Mouse (Mus musculus) intestine, embryonic 16.5 days (tissue): ENCODE measurements around the gene Ppp1r37. TPM values are rescaled to one million over a fixed set of nuclear protein-coding genes. Genes with fewer than 3 reads are reported as not detected.
"Not testable (repeated sequence)": the region's sequence is repeated elsewhere in the genome, so short reads cannot be mapped to it uniquely, and the experiment has no call there.

ENCODE experiments used
- ATAC-seq: fragments of 200-750 bp; cut with Nextera tagmentation; 2 replicates; pipeline ENCODE4 v1.8.0; 2017; ENCODE audit warnings: moderate TSS enrichment, moderate library complexity
- H3K27ac ChIP-seq: fragments of 300-500 bp; sonication (generic); 2 replicates; pipeline ENCODE4 v1.5.1; 2014; ENCODE audit warnings: mild to moderate bottlenecking, low read length
- H3K27me3 ChIP-seq: fragments of 300-500 bp; sonication (generic); replicated peaks from 2 replicates; pipeline ENCODE4 v1.6.1; 2014; ENCODE audit warnings: low read length, control low read depth, mixed read lengths; ENCODE audit not compliant: control insufficient read depth, insufficient read depth
- H3K36me3 ChIP-seq: fragments of 300-500 bp; sonication (generic); 2 replicates; pipeline ENCODE4 v1.6.1; 2014; ENCODE audit warnings: low read length, control low read depth; ENCODE audit not compliant: control insufficient read depth, insufficient read depth
- H3K4me1 ChIP-seq: fragments of 300-500 bp; sonication (generic); 2 replicates; pipeline ENCODE4 v1.6.1; 2014; ENCODE audit warnings: low read length, control low read depth, mixed read lengths; ENCODE audit not compliant: control insufficient read depth, insufficient read depth
- H3K4me2 ChIP-seq: fragments of 300-500 bp; sonication (generic); 2 replicates; pipeline ENCODE4 v1.6.1; 2014; ENCODE audit warnings: low read depth, low read length, control low read depth
- H3K4me3 ChIP-seq: fragments of 300-500 bp; sonication (generic); 2 replicates; pipeline ENCODE4 v1.5.1; 2014; ENCODE audit warnings: mild to moderate bottlenecking, low read length
- H3K9ac ChIP-seq: fragments of 300-500 bp; sonication (generic); 2 replicates; pipeline ENCODE4 v1.6.1; 2014; ENCODE audit warnings: low read depth, low read length
- H3K9me3 ChIP-seq: fragments of 300-500 bp; sonication (generic); 2 replicates; pipeline ENCODE4 v1.6.1; 2016; ENCODE audit warnings: low read length, control low read depth; ENCODE audit not compliant: control insufficient read depth
- WGBS: fragments of 180-500 bp; shearing (Covaris S2); extraction: QIAGEN DNeasy Blood & Tissue Kit; methylation state at CpG from one replicate; pipeline ENCODE4 v1.1.7; 2014; 5-methylcytosine and 5-hydroxymethylcytosine counted together
- polyA plus RNA-seq: library from polyadenylated mRNA; unstranded; fragments of >200 nt; fragmentation: Nextera tagmentation; extraction: Ambion mirVana; gene quantifications from 2 replicates; pipeline ENCODE4 v1.2.1, GENCODE M21; 2015

Gene Ppp1r37
- polyA plus RNA-seq, 1 experiment from 2014 or later = 15.5 TPM

DNA sequence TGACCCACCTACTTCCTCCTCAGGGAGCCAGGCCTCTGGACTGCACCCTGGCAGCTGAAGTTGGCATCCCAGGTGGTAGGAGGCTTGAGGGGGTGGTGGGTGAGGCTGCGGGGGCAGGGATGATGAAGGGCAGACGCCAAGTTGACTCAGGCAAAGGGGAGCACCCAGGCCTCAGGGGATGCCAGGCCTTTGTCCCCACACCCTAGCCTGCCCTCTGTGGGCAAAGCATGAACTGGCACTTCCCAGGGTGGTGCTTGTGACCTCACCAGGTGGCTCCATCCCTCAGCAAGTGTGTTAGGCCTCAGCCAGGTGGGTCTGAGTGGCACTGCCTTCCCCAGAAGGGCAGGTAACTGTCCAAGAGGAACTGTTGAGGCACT is 37.8 kb downstream of the Ppp1r37 start:
- Histone ChIP-seq H3K27me3 (peaks cover 53% of the 10 kb centered on the region), H3K4me1 (peaks cover 19% of the 10 kb centered on the region), H3K9me3 (no peaks in the 10 kb centered on the region), H3K36me3 (peaks cover 3% of the 10 kb centered on the region; the same call in 1 of the 2 replicates), H3K27ac (no peak overlapping the region), H3K9ac (no peak overlapping the region), H3K4me3 (no peak overlapping the region), H3K4me2 (no peak overlapping the region)
- ATAC-seq = no peak
- WGBS = 58% methylated on average over 2 of the region's 2 CpGs

DNA sequence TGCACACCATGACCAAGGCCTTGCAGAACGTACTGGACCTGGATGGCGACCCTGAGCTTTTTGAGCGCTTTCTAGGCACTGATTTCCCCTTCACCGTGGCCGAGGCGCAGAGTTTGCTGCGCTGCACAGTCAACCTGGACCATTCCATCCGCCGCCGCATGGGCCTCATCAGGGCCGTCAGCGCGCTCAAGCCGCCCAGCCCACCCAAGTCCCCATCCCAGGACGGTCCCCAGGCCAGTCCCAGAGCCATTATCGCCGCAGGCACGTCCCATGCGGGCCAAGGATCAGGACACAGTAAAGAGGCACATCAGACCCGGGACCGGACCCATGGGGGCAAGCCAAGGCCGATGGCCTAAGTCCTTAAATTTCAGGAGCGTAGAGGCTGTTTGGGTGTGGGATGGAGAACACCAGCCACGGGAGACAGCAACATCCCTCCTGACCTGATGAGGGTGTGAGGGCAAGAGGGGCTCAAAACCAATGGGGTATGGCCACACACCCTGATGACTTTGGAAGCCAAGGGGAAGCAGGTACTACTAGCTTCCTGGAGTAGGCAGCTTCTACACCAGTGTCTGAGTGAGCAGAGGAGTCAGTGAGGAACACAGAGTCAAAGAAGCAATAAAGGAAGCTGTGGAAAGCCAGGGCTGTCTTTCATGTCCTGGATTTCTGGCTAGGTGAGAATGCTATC is 38.3 kb downstream of the Ppp1r37 start:
- Histone ChIP-seq H3K4me1 (peaks cover 21% of the 10 kb centered on the region), H3K9ac (peak overlapping the region; percentile 53; the same call in 1 of the 2 replicates), H3K9me3 (no peaks in the 10 kb centered on the region), H3K4me2 (peak overlapping the region; percentile 77), H3K4me3 (peak overlapping the region; percentile 46), H3K27ac (no peak overlapping the region), H3K27me3 (peaks cover 58% of the 10 kb centered on the region), H3K36me3 (peaks cover 2% of the 10 kb centered on the region; the same call in 1 of the 2 replicates)
- peak; percentile 29 for ATAC-seq
- 14% methylated on average over 24 of the region's 24 CpGs for WGBS

DNA sequence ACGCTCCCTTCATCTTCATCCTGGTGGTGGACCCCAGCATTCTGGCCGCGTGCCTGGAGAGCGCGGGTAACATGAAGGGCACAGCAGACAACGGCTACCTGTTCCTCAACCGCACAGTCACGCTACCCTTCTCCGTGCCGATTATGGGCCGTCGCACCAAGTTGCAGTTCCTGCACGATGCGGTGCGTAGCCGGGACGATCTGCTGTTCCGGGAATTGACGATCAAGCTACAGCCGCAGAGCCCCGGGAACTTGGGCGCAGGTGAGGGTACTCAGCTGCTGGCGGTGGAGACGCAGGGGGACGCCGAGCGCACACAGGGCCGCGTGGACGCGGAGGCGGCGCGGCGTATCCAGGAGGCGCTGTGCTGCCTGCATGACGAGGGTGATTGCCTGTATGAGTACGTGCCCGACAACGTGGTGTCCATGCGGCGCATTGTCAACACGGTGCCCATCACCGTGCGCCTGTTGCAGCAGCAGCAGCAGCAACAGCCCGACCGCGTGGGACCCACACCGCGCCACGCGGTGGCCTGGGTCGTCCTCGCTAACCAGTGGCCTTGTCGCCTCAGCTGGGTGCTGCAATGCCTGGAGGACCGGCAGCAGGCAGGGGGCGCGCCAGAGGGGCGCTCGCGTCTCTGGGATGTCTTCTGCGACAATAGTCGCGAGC is 39.0 kb downstream of the Ppp1r37 start:
- peak overlapping the region; percentile 53; the same call in 1 of the 2 replicates for H3K9ac ChIP-seq
- peak; percentile 53 for ATAC-seq
- H3K4me3 ChIP-seq = peak overlapping the region; percentile 46
- 1% methylated on average over 64 of the region's 64 CpGs for WGBS
- H3K9me3 ChIP-seq = no peaks in the 10 kb centered on the region
- H3K27ac ChIP-seq = no peak overlapping the region
- H3K4me1 ChIP-seq = peaks cover 21% of the 10 kb centered on the region
- H3K27me3 ChIP-seq = peaks cover 65% of the 10 kb centered on the region
- peak overlapping the region; percentile 77 for H3K4me2 ChIP-seq
- no peaks in the 10 kb centered on the region; the same call in 1 of the 2 replicates for H3K36me3 ChIP-seq

DNA sequence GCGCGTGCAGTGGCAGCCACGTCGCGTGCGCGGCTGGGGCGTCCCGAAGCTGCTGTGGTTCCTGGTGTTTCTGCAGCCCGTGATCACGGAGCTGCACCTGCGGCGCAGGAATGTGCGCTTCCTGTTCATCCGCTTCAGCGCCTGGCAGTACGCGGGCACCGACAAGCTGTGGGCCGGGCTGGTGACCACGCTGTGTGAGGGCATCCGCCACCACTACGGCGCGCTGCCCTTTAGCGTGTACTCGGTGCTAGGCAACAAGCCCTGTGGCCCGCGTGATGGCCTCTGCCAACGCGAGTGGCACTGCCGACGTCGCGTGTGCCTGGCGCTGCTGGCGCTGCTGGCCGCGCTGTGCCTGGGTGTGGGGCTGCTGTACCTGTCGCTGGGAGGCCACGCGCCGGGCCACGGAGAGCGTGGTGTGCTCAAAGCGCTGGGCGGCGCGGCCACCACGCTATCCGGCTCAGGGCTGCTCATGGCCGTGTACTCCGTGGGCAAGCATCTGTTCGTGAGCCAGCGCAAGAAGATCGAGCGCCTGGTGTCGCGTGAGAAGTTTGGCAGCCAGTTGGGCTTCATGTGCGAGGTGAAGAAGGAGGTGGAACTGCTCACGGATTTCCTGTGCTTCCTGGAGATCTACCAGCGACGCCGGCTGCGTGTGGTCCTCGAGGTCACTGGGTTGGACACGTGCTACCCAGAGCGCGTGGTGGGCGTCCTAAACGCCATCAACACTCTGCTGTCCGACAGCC is 39.7 kb downstream of the Ppp1r37 start:
- WGBS = 8% methylated on average over 71 of the region's 72 CpGs
- H3K4me1 ChIP-seq = peaks cover 21% of the 10 kb centered on the region
- no peaks in the 10 kb centered on the region for H3K36me3 ChIP-seq
- 0 out of 2 replicates have a peak, but pooled peaks have one; percentile 3 for ATAC-seq
- H3K4me2 ChIP-seq = peak overlapping the region; percentile 77
- 0 out of 2 replicates have a peak overlapping the region, but pooled peaks have one; percentile 37 for H3K9ac ChIP-seq
- peaks cover 71% of the 10 kb centered on the region for H3K27me3 ChIP-seq
- no peak overlapping the region for H3K27ac ChIP-seq
- H3K9me3 ChIP-seq = no peaks in the 10 kb centered on the region
- H3K4me3 ChIP-seq = peak overlapping the region; percentile 46

DNA sequence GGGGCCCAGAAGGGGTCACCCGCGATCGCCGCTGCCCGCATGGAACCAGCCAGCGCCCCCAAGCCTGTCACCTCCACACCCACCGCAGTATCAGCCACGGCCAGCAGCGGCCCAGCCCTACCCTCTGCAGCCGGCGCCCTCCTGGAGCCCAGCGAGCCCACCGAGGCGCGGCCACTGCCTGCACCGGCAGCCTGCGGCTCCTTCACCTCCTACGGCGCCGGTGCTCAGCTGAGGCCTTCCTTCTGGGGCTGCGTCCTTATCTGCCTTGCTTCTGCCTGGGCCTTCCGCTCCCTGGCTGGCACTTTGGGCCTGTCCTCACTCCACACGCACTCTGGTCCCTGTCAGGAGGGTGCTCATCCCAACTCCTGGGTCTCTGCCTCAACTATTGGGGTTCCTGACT is 42.8 kb downstream of the Ppp1r37 start:
- H3K4me1 ChIP-seq = peaks cover 30% of the 10 kb centered on the region

DNA sequence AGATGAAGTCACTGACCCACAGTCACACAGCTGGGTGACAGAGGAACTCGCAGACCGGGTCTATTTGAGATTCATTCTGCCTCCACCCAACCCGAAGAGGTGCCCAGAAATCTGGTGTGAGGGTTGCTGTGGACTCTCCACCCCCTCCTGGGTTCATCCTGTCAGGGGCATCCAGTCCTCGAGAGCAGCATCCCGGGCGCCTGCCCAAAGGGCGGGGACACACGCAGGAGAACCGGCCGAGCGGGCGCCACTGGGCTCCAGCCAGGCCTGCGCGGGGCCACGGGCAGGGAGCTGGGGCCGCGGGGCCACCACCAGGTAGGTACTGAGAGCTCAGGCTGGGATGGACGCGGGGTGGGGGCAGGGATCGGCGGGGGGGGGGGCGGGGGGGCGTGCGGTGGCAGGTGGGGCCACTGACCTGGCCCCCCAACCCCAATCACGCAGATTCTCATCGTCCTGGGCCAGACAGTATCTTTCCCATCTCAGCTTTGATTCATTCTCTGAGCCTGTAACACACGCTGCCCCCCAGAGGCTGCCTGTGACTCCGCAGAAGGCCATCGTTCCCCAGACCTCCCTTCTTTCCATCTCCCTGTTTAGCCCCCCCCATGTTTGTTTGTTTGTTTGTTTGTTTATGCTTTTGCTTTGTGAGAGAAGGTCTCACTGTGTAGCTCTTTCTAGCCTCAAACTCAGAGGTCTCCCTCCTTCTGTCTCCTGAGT is 45.1 kb downstream of the Ppp1r37 start, which contains the start of gene Nkpd1:
Gene Nkpd1, plus strand, starts transcription at position 187 of the 714 bp plus-strand sequence.
- peaks cover 12% of the 10 kb centered on the region for H3K4me1 ChIP-seq
- no peaks in the 10 kb centered on the region for H3K9me3 ChIP-seq
- 4% methylated on average over 22 of the region's 29 CpGs for WGBS
- ATAC-seq = peak; percentile 52
- peak within 1 kb of the TSS; percentile 42 for H3K4me2 ChIP-seq
- H3K9ac ChIP-seq = peak within 1 kb of the TSS; percentile 55
- H3K27ac ChIP-seq = no peak within 1 kb of the TSS
- H3K27me3 ChIP-seq = peaks cover 44% of the 10 kb centered on the region
- H3K4me3 ChIP-seq = peak within 1 kb of the TSS; percentile 7; the same call in 1 of the 2 replicates
- no peaks in the 10 kb centered on the region for H3K36me3 ChIP-seq

More for the DNA sequence above, 42.8 kb downstream of the Ppp1r37 start:
- peak overlapping the region; percentile 33 for H3K4me2 ChIP-seq
- 9% methylated on average over 23 of the region's 23 CpGs for WGBS
- peaks cover 66% of the 10 kb centered on the region for H3K27me3 ChIP-seq
- no peaks in the 10 kb centered on the region for H3K9me3 ChIP-seq
- no peak overlapping the region for H3K27ac ChIP-seq
- H3K4me3 ChIP-seq = peak overlapping the region; percentile 33
- peak overlapping the region; percentile 43 for H3K9ac ChIP-seq
- H3K36me3 ChIP-seq = no peaks in the 10 kb centered on the region
- ATAC-seq = no peak

DNA sequence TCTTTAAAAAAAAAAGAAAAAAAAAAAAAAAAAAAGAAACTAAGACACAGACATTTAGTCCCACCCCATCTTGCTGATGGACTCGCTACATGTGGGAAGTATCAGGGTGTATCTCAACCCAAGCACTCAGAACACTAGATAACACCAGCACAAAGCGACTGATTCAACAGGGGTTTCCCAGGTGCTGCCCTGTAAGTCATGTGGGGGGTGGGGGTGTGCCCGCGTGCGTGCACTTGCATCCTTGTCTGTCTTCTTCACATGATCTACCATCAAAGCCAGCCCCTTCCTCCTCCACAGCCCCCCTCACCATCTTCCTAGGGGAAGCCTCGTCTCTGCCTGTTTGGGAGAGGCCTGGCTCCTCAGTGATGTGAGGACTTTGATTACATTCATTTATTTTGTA is 50.5 kb downstream of the Ppp1r37 start:
- H3K4me1 ChIP-seq = peaks cover 11% of the 10 kb centered on the region
- H3K4me2 ChIP-seq = no peak overlapping the region
- no peak overlapping the region for H3K9ac ChIP-seq
- no peaks in the 10 kb centered on the region for H3K9me3 ChIP-seq
- no peak for ATAC-seq
- no peak overlapping the region for H3K27ac ChIP-seq
- H3K36me3 ChIP-seq = no peaks in the 10 kb centered on the region
- H3K27me3 ChIP-seq = no peaks in the 10 kb centered on the region
- H3K4me3 ChIP-seq = no peak overlapping the region
- 80% methylated on average over 6 of the region's 6 CpGs for WGBS

DNA sequence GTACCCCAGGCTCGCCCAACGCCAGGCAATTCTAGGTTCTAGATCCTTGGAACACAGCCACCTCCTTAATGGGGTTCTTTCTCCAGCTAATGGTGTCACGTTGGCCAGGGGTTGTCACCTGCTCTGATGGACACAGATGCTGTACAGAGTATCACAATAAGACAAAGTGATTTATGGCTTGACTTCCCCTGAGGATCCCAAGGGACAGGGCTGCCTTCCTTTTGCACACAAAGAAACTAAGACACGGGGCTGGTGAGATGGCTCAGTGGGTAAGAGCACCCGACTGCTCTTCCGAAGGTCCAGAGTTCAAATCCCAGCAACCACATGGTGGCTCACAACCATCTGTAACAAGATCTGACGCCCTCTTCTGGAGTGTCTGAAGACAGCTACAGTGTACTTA is 50.9 kb downstream of the Ppp1r37 start:
- not testable (repeated sequence) for H3K36me3 ChIP-seq, H3K9me3 ChIP-seq, H3K27me3 ChIP-seq, H3K4me2 ChIP-seq, ATAC-seq, H3K4me3 ChIP-seq, H3K9ac ChIP-seq, H3K27ac ChIP-seq
- 86% methylated on average over 6 of the region's 7 CpGs for WGBS
- peaks cover 12% of the 10 kb centered on the region for H3K4me1 ChIP-seq
